Mouse (Mus musculus): ENCODE measurements around the gene Sgms1. TPM values are rescaled to one million over a fixed set of nuclear protein-coding genes. Genes with fewer than 3 reads are reported as not detected.
A peak's percentile ranks its signal among the peaks of the same experiment; 100 is the strongest.

The Sgms1 gene
- polyA plus RNA-seq, 1 experiment, result 15.8 TPM

DNA sequence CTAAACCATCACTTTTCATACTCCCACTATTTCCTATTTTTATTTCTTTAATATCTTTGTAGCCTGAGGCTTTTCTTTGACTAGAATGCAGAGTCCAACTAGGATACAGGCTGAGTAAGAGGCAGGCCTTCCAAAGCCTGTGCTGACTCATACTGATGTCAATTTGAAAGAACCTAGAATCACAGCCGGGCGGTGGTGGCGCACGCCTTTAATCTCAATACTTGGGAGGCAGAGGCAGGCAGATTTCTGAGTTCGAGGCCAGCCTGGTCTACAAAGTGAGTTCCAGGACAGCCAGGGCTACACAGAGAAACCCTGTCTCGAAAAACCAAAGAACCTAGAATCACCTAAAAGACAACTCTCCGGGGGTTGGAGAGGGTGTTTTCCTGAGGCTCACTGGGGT, 214.5 kb downstream of the Sgms1 start:
- Histone ChIP-seq H3K27ac (ENCODE audit: insufficient read depth, low read length) (no peak overlapping the region), H3K36me3 (ENCODE audit: control insufficient read depth, insufficient read depth, low read length) (peaks cover 1% of the 10 kb centered on the region; the same call in 1 of the 2 replicates), H3K27me3 (ENCODE audit: control insufficient read depth, insufficient read depth, low read length) (no peaks in the 10 kb centered on the region), H3K4me3 (ENCODE audit: extremely low read depth, insufficient read depth, insufficient read length) (no peak overlapping the region), H3K4me1 (ENCODE audit: control insufficient read depth, insufficient read depth, insufficient read length) (peaks cover 23% of the 10 kb centered on the region; the same call in 1 of the 2 replicates)
- WGBS, result 96% methylated on average over 7 of the region's 7 CpGs
- TF ChIP-seq POLR2A (IDR thresholded peaks at IDR 0.05; ENCODE audit: low read depth, low read length) (no peak), CTCF (IDR thresholded peaks at IDR 0.05; ENCODE audit: extremely low read depth, insufficient read depth, insufficient read length, insufficient replicate concordance) (no peak)
- DNase-seq (ENCODE audit: low read depth in 1 of 2, low spot score in 2 of 2), result no peak

DNA sequence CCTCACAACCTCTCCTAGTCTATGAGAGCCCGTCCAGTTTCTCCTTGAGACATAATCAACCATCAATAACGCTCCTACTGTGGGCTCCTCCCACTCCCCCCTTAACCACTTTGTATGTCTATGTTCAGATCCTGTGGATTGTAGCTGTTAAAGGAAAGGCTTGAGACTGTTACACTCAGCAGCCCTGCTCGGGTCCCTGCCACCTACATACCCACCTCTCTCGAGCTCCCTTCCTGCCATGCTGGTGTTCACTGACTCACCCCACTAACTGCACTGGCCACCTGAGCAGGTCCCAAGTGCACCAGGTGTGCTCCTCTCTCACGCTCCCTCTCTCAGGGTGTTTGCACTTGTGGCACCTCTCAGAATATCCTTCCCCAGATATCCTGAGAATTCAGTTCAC, 215.0 kb downstream of the Sgms1 start:
- DNase-seq (ENCODE audit: low read depth in 1 of 2, low spot score in 2 of 2), result no peak
- Histone ChIP-seq H3K27ac (ENCODE audit: insufficient read depth, low read length) (no peak overlapping the region), H3K36me3 (ENCODE audit: control insufficient read depth, insufficient read depth, low read length) (peaks cover 1% of the 10 kb centered on the region; the same call in 1 of the 2 replicates), H3K4me3 (ENCODE audit: extremely low read depth, insufficient read depth, insufficient read length) (no peak overlapping the region), H3K4me1 (ENCODE audit: control insufficient read depth, insufficient read depth, insufficient read length) (peaks cover 23% of the 10 kb centered on the region; the same call in 1 of the 2 replicates), H3K27me3 (ENCODE audit: control insufficient read depth, insufficient read depth, low read length) (no peaks in the 10 kb centered on the region)
- WGBS, result 78% methylated on average over 5 of the region's 5 CpGs
- TF ChIP-seq POLR2A (IDR thresholded peaks at IDR 0.05; ENCODE audit: low read depth, low read length), result no peak
- no peak for TF ChIP-seq CTCF (IDR thresholded peaks at IDR 0.05; ENCODE audit: extremely low read depth, insufficient read depth, insufficient read length, insufficient replicate concordance)

DNA sequence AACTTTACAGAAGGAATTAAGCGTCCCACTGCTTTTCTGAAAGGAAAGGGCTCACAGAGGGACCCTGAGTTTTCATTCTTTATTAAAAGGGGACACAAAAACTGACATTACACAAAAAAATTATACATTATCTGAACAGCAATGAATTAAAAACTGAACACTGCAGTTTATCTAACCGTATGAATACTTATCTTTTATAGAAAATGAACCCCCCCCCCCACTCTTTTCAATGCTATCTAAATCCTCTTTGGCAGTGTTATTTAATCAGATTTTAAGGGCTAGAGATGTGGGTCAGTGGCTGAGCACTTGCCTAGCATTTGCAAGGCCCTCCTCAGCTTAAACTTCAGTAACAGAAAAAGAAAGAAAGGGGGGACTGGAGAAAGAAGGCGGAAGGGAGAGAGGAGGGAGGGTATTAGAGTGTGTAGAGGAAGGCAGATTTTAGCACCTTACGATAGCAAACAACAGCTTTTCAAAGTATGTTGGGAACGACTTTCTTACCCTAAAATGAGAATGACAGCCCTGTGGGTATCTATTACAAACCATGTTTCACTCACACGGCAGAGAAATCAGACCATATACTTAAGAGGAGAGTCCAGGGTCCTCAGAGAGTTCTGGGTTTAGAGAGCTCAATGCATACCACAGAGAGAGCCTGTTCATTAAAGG, 215.9 kb downstream of the Sgms1 start:
- Histone ChIP-seq H3K4me3 (ENCODE audit: extremely low read depth, insufficient read depth, insufficient read length) (no peak overlapping the region), H3K4me1 (ENCODE audit: control insufficient read depth, insufficient read depth, insufficient read length) (peaks cover 26% of the 10 kb centered on the region; the same call in 1 of the 2 replicates), H3K36me3 (ENCODE audit: control insufficient read depth, insufficient read depth, low read length) (peaks cover 1% of the 10 kb centered on the region; the same call in 1 of the 2 replicates), H3K27ac (ENCODE audit: insufficient read depth, low read length) (no peak overlapping the region), H3K27me3 (ENCODE audit: control insufficient read depth, insufficient read depth, low read length) (no peaks in the 10 kb centered on the region)
- TF ChIP-seq CTCF (IDR thresholded peaks at IDR 0.05; ENCODE audit: extremely low read depth, insufficient read depth, insufficient read length, insufficient replicate concordance) (no peak), POLR2A (IDR thresholded peaks at IDR 0.05; ENCODE audit: low read depth, low read length) (no peak)
- WGBS, result 69% methylated on average over 6 of the region's 6 CpGs
- DNase-seq (ENCODE audit: low read depth in 1 of 2, low spot score in 2 of 2), result no peak

DNA sequence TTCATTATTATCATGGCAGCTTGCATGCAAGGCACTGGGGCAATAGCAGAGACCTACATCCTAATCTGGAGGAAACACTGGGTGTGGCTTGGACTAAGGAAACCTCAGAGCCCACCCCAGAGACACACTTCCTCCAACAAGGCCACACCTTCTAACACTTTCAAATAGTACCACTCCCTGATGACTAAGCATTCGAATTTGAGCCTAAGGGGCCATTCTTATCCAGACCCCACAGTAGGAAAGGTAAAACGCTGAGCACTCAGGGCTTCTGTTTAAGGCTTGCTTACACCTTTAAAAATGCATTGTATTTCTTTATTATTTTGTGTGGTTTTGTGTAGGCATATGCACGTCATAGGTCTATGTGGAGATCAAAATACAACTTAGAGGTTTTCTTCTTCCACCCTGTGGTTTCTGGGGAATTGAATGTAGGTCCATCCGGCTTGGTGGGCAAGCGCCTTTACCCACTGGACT, 217.0 kb downstream of the Sgms1 start:
- Histone ChIP-seq H3K27me3 (ENCODE audit: control insufficient read depth, insufficient read depth, low read length) (no peaks in the 10 kb centered on the region), H3K4me3 (ENCODE audit: extremely low read depth, insufficient read depth, insufficient read length) (no peak overlapping the region), H3K36me3 (ENCODE audit: control insufficient read depth, insufficient read depth, low read length) (no peaks in the 10 kb centered on the region), H3K4me1 (ENCODE audit: control insufficient read depth, insufficient read depth, insufficient read length) (peaks cover 27% of the 10 kb centered on the region; the same call in 1 of the 2 replicates), H3K27ac (ENCODE audit: insufficient read depth, low read length) (peak overlapping the region; percentile 20; the same call in 1 of the 2 replicates)
- peak; percentile 45 to 65 for DNase-seq (ENCODE audit: low read depth in 1 of 2, low spot score in 2 of 2)
- TF ChIP-seq POLR2A (IDR thresholded peaks at IDR 0.05; ENCODE audit: low read depth, low read length), result no peak
- 19% methylated on average over 5 of the region's 5 CpGs for WGBS

DNA sequence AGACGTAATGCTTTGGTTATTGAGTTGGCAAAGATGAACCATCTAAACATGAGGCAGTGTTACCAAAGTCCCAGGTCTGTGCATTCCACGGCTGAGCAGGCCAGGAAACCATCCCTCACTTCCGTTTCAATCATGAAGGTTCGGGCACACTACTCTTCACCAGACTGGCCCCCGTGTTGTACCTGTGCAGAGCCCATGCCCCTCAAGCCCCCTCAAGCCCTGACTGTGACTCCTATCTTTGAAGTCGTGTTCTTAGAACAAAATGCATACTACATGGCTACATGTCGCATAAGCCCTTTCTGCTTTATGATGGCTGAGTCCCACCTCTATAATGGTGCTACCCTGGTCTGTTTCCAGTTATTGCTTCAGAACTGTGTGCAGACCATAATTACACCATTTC, 217.5 kb downstream of the Sgms1 start:
- no peak overlapping the region for H3K4me3 ChIP-seq (ENCODE audit: extremely low read depth, insufficient read depth, insufficient read length)
- H3K4me1 ChIP-seq (ENCODE audit: control insufficient read depth, insufficient read depth, insufficient read length), result peaks cover 32% of the 10 kb centered on the region
- no peak for TF ChIP-seq POLR2A (IDR thresholded peaks at IDR 0.05; ENCODE audit: low read depth, low read length)
- TF ChIP-seq CTCF (IDR thresholded peaks at IDR 0.05; ENCODE audit: extremely low read depth, insufficient read depth, insufficient read length, insufficient replicate concordance), result no peak
- H3K36me3 ChIP-seq (ENCODE audit: control insufficient read depth, insufficient read depth, low read length), result no peaks in the 10 kb centered on the region
- peak overlapping the region; percentile 20; the same call in 1 of the 2 replicates for H3K27ac ChIP-seq (ENCODE audit: insufficient read depth, low read length)
- no peaks in the 10 kb centered on the region for H3K27me3 ChIP-seq (ENCODE audit: control insufficient read depth, insufficient read depth, low read length)
- no peak for DNase-seq (ENCODE audit: low read depth in 1 of 2, low spot score in 2 of 2)
- 87% methylated on average over 7 of the region's 7 CpGs for WGBS

DNA sequence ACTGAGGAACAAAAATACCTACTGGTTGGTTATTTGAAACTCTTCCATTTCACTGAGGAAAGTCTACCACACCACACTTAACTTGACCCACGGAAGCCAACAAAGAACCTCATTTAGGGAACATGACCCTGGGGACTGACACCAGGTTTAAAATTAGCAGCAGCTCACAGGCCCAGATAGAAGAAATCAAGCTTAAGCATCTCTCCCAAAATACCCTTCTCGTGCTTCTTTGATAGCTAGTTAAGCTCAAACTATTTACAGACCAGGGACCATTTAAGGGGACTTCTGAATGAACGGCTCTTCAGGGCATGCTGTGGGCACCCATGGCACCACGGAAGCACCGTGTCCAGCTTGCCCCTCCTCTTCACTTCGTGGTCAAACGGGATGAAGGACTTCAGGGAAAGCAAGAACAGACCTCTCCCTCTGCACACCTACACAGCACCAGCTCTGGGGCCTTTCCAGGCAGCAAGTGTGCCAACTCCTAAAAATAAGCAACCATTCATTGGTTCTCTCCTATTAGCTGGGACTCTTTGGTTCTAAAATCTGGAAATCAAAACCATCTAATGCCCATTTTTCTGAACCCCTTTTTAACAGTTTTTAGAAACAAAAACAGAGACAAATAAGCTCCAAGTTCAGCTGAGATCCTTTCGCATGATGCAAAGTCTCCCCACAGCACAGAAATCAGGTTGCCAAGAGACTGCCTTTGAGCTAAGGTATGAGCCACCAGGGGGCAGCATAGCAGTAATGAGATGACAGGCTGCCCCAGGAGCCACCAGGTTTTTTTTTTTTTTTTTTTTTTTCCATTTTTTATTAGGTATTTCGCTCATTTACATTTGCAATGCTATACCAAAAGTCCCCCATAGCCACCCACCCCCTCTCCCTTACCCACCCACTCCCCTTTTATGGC, 219.6 kb downstream of the Sgms1 start:
- WGBS, result 62% methylated on average over 8 of the region's 9 CpGs
- peak overlapping the region; percentile 6; the same call in 1 of the 2 replicates for H3K27ac ChIP-seq (ENCODE audit: insufficient read depth, low read length)
- H3K27me3 ChIP-seq (ENCODE audit: control insufficient read depth, insufficient read depth, low read length), result no peaks in the 10 kb centered on the region
- no peak for TF ChIP-seq POLR2A (IDR thresholded peaks at IDR 0.05; ENCODE audit: low read depth, low read length)
- TF ChIP-seq CTCF (IDR thresholded peaks at IDR 0.05; ENCODE audit: extremely low read depth, insufficient read depth, insufficient read length, insufficient replicate concordance), result peak; percentile 62; the same call in 1 of the 2 replicates
- H3K4me1 ChIP-seq (ENCODE audit: control insufficient read depth, insufficient read depth, insufficient read length), result peaks cover 32% of the 10 kb centered on the region
- peak; percentile 66 to 79 for DNase-seq (ENCODE audit: low read depth in 1 of 2, low spot score in 2 of 2)
- H3K4me3 ChIP-seq (ENCODE audit: extremely low read depth, insufficient read depth, insufficient read length), result no peak overlapping the region
- H3K36me3 ChIP-seq (ENCODE audit: control insufficient read depth, insufficient read depth, low read length), result no peaks in the 10 kb centered on the region
